Mouse (Mus musculus): ENCODE data around the gene Pkd1. TPM values are rescaled to one million over a fixed set of nuclear protein-coding genes. Genes with fewer than 3 reads are reported as not detected.

Gene Pkd1
- total and polyA plus RNA-seq, 3 experiments = 5.0 to 28.0 (median 5.8) TPM

DNA sequence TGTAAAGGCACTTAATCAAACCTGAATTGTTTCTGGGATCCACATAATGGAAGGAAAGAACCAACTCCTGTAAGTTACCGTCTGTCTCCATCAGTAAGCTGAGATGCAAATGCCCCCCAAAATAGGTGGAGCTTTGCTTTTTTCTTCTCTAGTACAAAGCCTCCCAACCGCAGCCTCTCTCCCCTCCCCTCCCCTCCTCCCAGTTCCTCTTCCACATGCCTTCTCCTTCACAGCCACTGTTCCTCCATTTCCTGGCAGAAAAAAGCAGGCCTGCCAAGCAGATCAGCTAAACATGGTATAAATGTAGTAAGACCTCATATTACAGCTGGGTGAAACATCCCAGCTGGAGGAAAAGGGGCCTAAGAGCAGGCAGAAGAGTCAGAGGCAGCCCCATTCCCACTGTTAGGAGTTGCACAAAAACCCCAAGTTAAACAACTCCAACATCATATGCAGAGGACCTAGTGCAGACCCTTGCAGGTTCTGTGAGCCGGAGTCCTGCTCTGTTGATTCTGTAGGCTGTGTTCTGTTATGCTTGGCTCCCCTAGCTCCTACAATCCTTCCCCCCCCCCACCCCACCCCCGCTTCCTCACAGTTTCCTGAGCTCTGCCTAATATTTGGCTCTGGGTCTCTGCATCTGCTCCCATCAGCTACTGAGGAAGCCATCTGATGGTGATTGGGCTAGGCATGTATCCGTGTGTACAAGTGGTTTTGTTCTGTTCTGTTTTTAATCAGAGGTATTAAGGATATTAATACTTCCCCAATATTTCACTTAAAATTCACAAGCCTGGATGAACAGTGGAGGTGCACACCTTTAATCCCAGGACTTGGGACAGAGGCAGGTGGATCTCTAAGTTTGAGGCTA is 34.2 kb downstream of the Pkd1 start:
- Histone ChIP-seq H3K4me1 (ENCODE audit: insufficient read depth, low read depth, low read length) (no peaks in the 10 kb centered on the region; the same call in 1 of the 2 replicates), H3K27me3 (ENCODE audit: insufficient read depth, low read length) (no peaks in the 10 kb centered on the region), H3K4me3 (ENCODE audit: low read depth, low read length) (no peak overlapping the region), H3K9me3 (replicated peaks) (no peaks in the 10 kb centered on the region), H3K36me3 (replicated peaks) (peaks cover 79% of the 10 kb centered on the region)
- TF ChIP-seq GATA2 (IDR thresholded peaks at IDR 0.05; ENCODE audit: borderline replicate concordance, low read depth, low read length) (no peak), CTCF (IDR thresholded peaks at IDR 0.05; ENCODE audit: low read depth, low read length) (no peak), GATA1 (IDR thresholded peaks at IDR 0.05; ENCODE audit: borderline replicate concordance, low read length) (no peak), TAL1 (conservative IDR thresholded peaks at IDR 0.05; ENCODE audit: low read depth, low read length) (no peak), POLR2AphosphoS5 (IDR thresholded peaks at IDR 0.05; ENCODE audit: insufficient replicate concordance, low read depth, low read length) (no peak)
- no peak for DNase-seq (ENCODE audit: low spot score)
- ATAC-seq (ENCODE audit: extremely low read depth, insufficient number of reproducible peaks, low FRiP score, poor library complexity, severe bottlenecking) = no peak

DNA sequence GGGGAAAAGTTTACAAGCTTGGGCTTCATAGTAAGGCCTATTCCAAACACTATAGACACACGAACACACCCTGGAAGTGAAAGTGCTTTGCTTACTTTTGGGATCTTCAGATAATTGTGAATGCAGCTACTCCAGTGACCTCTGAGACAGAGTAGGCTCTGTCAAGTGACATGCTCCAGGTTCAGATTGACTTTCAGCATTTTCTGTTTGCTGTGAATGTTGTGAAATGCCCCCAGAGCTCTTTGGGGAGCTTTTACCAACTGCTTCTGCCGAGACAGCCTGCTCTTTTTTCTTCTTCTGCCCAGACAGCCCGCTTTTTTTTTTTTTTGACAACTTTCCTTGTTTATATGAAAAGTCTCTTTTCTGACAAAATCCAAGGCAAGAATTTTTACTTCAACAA is 34.9 kb downstream of the Pkd1 start:
- ATAC-seq (ENCODE audit: extremely low read depth, insufficient number of reproducible peaks, low FRiP score, poor library complexity, severe bottlenecking) (no peak), DNase-seq (ENCODE audit: low spot score) (no peak)
- TF ChIP-seq GATA2 (IDR thresholded peaks at IDR 0.05; ENCODE audit: borderline replicate concordance, low read depth, low read length) (no peak), CTCF (IDR thresholded peaks at IDR 0.05; ENCODE audit: low read depth, low read length) (no peak), POLR2AphosphoS5 (IDR thresholded peaks at IDR 0.05; ENCODE audit: insufficient replicate concordance, low read depth, low read length) (no peak), GATA1 (IDR thresholded peaks at IDR 0.05; ENCODE audit: borderline replicate concordance, low read length) (no peak), TAL1 (conservative IDR thresholded peaks at IDR 0.05; ENCODE audit: low read depth, low read length) (no peak)
- no peaks in the 10 kb centered on the region for H3K27me3 ChIP-seq (ENCODE audit: insufficient read depth, low read length)
- no peaks in the 10 kb centered on the region; the same call in 1 of the 2 replicates for H3K4me1 ChIP-seq (ENCODE audit: insufficient read depth, low read depth, low read length)
- H3K9me3 ChIP-seq (replicated peaks) = no peaks in the 10 kb centered on the region
- peaks cover 77% of the 10 kb centered on the region for H3K36me3 ChIP-seq (replicated peaks)
- no peak overlapping the region for H3K4me3 ChIP-seq (ENCODE audit: low read depth, low read length)

DNA sequence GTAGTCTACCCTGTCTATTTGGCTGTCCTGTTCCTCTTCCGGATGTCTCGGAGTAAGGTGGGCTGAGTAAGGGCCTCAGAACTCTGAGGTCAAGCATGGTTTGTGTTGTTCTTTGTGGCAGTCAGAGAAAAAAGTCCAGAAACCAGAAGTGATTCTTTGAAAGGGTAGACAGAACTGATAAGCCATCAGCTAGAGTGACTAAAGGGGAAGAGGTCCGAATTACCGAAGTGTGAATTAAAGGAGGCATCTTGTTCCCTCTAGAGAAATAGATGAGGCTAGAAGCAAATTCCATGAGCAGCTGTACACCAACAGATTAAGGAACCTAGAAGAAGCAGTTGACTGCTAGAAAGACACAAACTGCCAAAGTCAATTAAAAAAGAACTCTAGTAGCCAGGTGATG is 36.9 kb downstream of the Pkd1 start:
- Histone ChIP-seq H3K36me3 (replicated peaks) (peaks cover 72% of the 10 kb centered on the region), H3K4me3 (ENCODE audit: low read depth, low read length) (no peak overlapping the region), H3K9me3 (replicated peaks) (no peaks in the 10 kb centered on the region), H3K4me1 (ENCODE audit: insufficient read depth, low read depth, low read length) (no peaks in the 10 kb centered on the region; the same call in 1 of the 2 replicates), H3K27me3 (ENCODE audit: insufficient read depth, low read length) (no peaks in the 10 kb centered on the region)
- ATAC-seq (ENCODE audit: extremely low read depth, insufficient number of reproducible peaks, low FRiP score, poor library complexity, severe bottlenecking) (no peak), DNase-seq (ENCODE audit: low spot score) (no peak)
- TF ChIP-seq GATA1 (IDR thresholded peaks at IDR 0.05; ENCODE audit: borderline replicate concordance, low read length) (no peak), TAL1 (conservative IDR thresholded peaks at IDR 0.05; ENCODE audit: low read depth, low read length) (no peak), CTCF (IDR thresholded peaks at IDR 0.05; ENCODE audit: low read depth, low read length) (no peak), GATA2 (IDR thresholded peaks at IDR 0.05; ENCODE audit: borderline replicate concordance, low read depth, low read length) (no peak), POLR2AphosphoS5 (IDR thresholded peaks at IDR 0.05; ENCODE audit: insufficient replicate concordance, low read depth, low read length) (no peak)

DNA sequence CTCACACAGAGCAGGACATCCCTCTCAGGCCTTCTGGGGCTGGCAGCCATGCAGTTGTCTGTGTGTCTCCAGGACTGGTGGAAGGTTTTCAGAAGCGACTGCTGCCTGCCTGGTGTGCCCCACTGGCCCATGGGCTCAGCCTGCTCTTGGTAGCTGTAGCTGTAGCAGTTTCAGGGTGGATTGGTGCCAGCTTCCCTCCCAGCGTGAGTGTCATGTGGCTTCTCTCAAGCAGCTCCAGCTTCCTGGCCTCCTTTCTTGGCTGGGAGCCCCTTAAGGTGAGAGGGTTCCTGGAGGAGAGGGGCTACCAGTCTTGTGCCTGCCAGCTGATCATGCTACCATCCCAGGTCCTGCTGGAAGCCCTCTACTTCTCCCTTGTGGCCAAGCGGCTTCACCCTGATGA is 41.3 kb downstream of the Pkd1 start:
- ATAC-seq (ENCODE audit: extremely low read depth, insufficient number of reproducible peaks, low FRiP score, poor library complexity, severe bottlenecking) (no peak), DNase-seq (ENCODE audit: low spot score) (no peak)
- Histone ChIP-seq H3K4me3 (ENCODE audit: low read depth, low read length) (no peak overlapping the region), H3K36me3 (replicated peaks) (peaks cover 86% of the 10 kb centered on the region), H3K27me3 (ENCODE audit: insufficient read depth, low read length) (no peaks in the 10 kb centered on the region), H3K4me1 (ENCODE audit: insufficient read depth, low read depth, low read length) (peaks cover 4% of the 10 kb centered on the region; the same call in 1 of the 2 replicates), H3K9me3 (replicated peaks) (no peaks in the 10 kb centered on the region)
- TF ChIP-seq CTCF (IDR thresholded peaks at IDR 0.05; ENCODE audit: low read depth, low read length) (no peak), POLR2AphosphoS5 (IDR thresholded peaks at IDR 0.05; ENCODE audit: insufficient replicate concordance, low read depth, low read length) (no peak), TAL1 (conservative IDR thresholded peaks at IDR 0.05; ENCODE audit: low read depth, low read length) (no peak), GATA2 (IDR thresholded peaks at IDR 0.05; ENCODE audit: borderline replicate concordance, low read depth, low read length) (no peak), GATA1 (IDR thresholded peaks at IDR 0.05; ENCODE audit: borderline replicate concordance, low read length) (no peak)

DNA sequence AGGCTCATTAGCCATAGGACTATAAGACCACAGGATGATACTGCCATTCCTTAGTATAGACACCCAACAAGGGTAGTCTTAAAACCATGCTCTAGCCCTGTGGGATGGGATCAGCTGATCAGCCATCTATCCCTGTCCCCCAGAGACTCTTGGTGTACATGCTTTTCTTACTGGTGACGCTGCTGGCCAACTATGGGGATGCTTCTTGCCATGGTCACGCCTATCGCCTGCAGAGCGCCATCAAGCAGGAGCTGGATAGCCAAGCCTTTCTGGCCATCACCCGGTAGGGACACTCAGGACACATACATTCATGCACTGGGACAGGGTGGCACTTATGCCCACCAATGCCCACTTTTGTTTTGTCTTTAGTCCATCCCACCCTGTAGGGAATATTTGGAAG is 42.1 kb downstream of the Pkd1 start:
- TF ChIP-seq POLR2AphosphoS5 (IDR thresholded peaks at IDR 0.05; ENCODE audit: insufficient replicate concordance, low read depth, low read length) (no peak), CTCF (IDR thresholded peaks at IDR 0.05; ENCODE audit: low read depth, low read length) (no peak), TAL1 (conservative IDR thresholded peaks at IDR 0.05; ENCODE audit: low read depth, low read length) (no peak), GATA2 (IDR thresholded peaks at IDR 0.05; ENCODE audit: borderline replicate concordance, low read depth, low read length) (no peak), GATA1 (IDR thresholded peaks at IDR 0.05; ENCODE audit: borderline replicate concordance, low read length) (no peak)
- Histone ChIP-seq H3K27me3 (ENCODE audit: insufficient read depth, low read length) (no peaks in the 10 kb centered on the region), H3K4me3 (ENCODE audit: low read depth, low read length) (no peak overlapping the region), H3K36me3 (replicated peaks) (peaks cover 86% of the 10 kb centered on the region), H3K4me1 (ENCODE audit: insufficient read depth, low read depth, low read length) (peaks cover 4% of the 10 kb centered on the region; the same call in 1 of the 2 replicates), H3K9me3 (replicated peaks) (no peaks in the 10 kb centered on the region)
- ATAC-seq (ENCODE audit: extremely low read depth, insufficient number of reproducible peaks, low FRiP score, poor library complexity, severe bottlenecking) = no peak
- no peak for DNase-seq (ENCODE audit: low spot score)

DNA sequence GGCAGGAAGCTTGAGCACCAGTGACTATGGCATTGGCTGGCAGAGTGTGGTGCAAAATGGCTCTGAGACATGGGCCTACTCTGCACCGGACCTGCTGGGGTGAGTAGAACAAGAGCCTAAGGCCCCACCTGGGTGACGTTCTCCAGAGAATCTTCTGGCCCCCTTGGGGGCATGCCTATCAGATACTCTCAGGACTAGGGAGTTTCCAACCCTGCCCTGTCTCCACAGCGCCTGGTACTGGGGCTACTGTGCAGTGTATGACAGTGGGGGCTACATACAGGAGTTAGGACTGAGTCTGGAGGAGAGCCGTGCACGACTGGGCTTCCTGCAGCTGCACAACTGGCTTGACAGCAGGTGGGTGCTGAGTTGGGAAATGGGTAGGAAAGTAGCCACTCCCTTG is 43.6 kb downstream of the Pkd1 start:
- ATAC-seq (ENCODE audit: extremely low read depth, insufficient number of reproducible peaks, low FRiP score, poor library complexity, severe bottlenecking) (no peak), DNase-seq (ENCODE audit: low spot score) (no peak)
- Histone ChIP-seq H3K4me3 (ENCODE audit: low read depth, low read length) (no peak overlapping the region), H3K4me1 (ENCODE audit: insufficient read depth, low read depth, low read length) (peaks cover 4% of the 10 kb centered on the region; the same call in 1 of the 2 replicates), H3K9me3 (replicated peaks) (no peaks in the 10 kb centered on the region), H3K27me3 (ENCODE audit: insufficient read depth, low read length) (no peaks in the 10 kb centered on the region), H3K36me3 (replicated peaks) (peaks cover 88% of the 10 kb centered on the region)
- TF ChIP-seq POLR2AphosphoS5 (IDR thresholded peaks at IDR 0.05; ENCODE audit: insufficient replicate concordance, low read depth, low read length) = no peak
- TF ChIP-seq CTCF (IDR thresholded peaks at IDR 0.05; ENCODE audit: low read depth, low read length) = no peak

Data from G1E (cell line).